Mouse (Mus musculus) embryonic fibroblast, embryonic 13.5 days (primary cell): ENCODE data around the gene Cbln4.

ENCODE experiments used
- CTCF ChIP-seq: IDR thresholded peaks from 2 replicates; pipeline ENCODE4 v1.5.1; 2011; ENCODE audit warnings: mild to moderate bottlenecking, control low read depth, low read length, moderate library complexity, borderline replicate concordance; ENCODE audit not compliant: insufficient read depth
- POLR2A ChIP-seq: IDR thresholded peaks from 2 replicates; pipeline ENCODE4 v1.6.1; 2011; ENCODE audit warnings: low read depth, mild to moderate bottlenecking, control low read depth, low read length, moderate library complexity

DNA sequence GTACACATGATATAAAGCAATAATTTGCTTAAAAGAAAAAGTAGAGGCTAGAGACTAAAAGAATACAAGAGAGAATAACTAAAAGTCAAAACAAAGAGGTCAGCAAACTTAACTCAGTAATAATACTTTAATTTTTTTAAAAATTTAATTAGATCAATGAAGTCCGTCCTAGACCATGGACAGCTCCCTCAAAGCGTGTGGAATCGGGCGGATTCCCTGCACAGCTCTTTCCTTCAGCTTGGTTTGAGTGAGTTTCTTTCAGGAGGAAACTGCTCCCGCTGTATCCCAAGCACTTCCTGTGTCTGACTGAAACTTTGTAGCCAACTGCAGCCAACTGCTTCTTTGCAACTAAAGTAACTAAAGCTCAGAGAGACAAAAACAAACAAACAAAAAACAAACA lies 9.0 kb downstream of the Cbln4 start:
- TF ChIP-seq CTCF, result no peak
- no peak for TF ChIP-seq POLR2A
